Mouse (Mus musculus): Measurements from ENCODE around the gene Sin3a.

Gene Sin3a

DNA sequence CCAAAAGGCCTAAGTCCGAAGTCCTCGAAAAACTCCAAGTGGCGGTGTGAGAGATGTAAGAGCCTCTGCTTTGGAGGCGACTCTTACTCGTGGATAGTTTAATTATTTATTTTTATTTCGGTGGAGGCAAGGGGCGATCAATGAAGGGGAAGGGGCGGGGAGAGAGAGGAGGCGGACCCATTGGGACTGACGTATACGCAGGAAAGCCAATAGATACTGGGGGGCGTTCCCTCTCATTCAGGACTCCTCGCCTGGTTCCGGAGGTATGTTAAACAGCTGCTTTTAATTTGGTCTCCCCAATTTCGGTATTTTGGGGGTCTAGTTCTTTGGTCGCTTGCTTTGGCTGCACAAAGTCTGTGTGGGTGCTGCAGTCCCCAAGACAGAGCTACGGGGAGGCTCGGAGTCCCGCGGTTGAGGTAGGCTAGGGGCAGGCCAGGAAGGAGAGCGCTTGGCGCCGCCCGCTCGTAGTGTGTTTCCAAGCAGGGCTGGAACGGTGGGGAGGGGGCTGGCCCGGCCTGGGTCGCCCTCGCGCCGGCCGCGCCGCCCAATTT is at the start of gene Sin3a:
Gene Sin3a (plus strand): TSS at position 240 of the 551 bp plus-strand sequence.
- DNase-seq: peak; percentile 78

DNA sequence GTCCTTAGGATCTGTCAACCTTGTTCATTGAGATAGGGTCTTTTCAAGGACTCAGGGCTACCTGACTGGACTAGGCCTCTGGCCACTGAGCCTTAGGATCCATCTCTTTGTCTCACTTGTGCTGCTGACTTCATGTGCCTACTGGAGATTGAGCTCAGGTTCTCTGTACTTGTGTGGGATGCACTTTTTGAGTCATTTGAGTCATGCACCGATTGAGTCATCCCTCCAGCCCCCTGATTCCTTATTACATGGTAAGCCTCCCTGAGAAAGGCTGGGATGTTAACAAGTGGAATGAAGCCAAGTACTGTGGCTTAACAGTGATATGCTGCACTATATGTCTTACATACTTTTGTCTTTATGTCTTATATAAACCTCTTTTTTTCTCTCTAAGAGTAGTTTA is 40.1 kb upstream of the Sin3a start:
- no peak for DNase-seq

GRCm38 (mm10) chr9:57056237-57056636 is 15.6 kb upstream of the Sin3a start:
- peak; percentile 66 for DNase-seq

DNA sequence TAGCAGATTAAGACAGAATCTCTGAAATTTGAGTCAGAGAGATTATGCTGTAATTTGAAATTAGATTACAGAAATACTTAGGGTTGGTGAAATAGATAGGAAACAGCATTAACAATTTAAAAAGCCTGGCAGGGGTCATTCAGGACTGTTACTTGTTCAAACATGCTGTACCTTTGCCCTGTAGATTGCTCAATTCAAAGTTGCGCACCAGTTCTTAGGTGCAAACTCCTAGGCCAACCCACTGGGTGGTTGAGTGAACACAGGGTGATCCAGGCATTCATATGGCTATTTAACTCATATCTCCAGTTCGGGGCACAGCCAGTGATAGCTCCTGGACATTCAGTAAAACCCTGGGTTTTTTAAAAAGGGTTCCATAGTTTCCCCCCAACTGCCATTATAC is 7.7 kb upstream of the Sin3a start:
- DNase-seq: no peak

- no peak for DNase-seq
Observed at GRCm38 (mm10) chr9:57068266-57068665, 3.6 kb upstream of the Sin3a start.

DNA sequence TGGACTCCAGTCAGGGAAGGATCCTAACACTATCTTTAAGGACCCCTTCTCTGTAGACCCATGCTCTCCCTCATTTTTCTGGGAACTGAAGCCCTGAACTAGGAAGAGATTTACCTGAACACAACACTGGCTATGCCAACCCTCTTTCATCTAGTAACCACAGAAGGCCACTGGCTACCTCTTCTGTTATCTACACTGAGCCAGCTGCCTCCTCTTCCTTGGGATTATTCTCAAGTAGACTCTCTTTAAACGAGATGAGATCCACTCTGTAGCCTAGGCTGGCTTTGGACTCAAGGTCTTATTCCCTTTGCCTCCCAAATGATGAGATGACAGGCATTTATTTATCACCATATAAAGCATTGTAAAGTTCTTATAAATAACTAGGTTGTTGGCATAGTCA is 1.6 kb upstream of the Sin3a start:
- no peak for DNase-seq

DNA sequence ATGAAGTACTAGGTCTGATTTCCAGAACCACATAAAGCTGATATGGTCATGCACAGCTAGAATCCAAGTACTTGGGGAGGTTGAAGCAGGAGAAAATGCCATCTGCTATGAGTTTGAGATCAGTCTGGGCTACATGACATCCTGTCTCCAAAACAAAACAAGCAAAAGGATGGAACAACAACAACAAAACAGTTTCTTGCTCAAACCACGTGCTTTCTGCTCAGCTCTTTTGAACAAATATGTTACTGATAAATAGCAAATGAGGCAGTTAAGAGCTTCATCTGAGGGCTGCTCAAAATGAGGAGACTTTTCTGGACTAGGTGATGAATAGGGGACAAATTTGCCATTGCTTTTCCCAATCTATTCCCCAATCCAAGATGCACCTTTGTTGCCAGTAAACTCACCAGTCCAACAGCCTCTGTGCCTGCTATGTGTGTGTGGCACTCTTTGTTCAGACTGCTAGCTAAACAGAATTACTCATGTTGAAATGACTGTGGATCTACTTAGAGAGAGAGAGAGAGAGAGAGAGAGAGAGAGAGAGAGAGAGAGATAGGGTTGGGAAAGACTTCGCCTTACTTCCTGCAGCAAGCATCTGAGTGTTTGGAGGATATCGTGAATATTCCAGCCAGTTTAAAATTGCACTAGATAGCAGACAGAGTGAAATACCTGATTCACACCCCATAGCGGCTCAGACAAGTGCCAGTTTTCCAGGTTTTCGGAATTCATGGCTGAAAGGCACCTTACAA is 867 bp upstream of the Sin3a start:
- DNase-seq: no peak

DNA sequence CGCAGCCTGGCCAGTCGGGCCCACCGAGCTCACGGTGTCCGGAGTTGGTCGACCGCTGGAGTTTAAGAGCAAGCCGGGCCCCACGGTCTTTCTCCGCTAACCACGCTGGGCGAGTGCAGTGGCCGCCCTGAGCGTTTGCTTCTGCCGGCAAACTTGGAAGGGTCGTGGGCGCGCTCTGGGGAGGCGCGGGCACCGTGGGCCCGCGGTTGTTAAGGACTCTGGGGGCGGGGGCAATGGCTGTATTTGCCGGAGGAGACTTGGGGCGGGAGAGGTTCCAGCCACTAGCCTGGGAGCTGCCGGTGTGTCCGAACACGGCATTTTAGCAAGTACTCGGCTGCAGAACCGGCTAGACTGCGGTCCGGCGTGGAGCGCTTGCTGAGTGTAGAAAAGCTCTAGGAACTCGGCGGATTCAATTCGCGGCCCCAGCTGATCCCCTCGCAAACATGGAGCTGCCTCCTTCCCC is 717 bp downstream of the Sin3a start:
- no peak for DNase-seq

DNA sequence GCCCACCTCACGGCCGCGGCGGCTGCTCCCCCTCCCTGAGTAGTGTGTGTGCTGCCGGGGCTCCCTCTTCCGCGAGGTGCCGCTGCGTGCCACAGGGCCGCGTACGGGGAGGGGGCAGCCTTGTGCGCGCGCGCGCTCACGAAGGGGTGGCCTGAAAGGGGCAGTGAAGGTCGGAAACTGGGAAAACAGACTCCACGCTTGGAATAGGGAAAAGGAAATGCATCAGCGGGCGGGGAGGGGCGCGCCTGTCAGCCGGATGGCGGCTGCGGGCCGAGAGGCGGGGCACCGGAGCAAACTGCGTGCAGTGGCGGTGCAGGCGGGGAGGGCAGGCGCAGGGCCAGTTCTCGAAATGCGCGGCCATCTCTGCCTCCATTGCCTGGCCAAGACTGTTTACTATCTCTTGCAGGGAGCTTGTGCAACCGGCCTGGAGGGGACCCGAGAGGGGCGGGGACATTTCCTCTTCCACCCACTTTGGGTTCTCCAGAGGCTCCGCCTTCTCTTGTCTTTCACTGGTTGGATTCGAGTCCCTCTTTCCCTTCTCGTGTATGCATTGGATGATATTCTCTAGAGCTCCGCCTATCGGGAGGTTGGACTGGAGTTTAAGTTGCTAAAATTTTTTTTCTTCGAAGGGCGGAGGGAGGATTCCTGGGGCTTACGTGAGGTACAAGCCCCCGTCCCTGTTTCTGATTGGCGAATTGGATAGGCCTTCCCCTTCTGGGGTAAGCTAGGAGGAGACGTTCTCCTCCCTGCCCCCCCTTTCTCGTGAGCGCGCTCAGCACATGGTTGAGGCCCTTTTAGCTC is 1.3 kb downstream of the Sin3a start:
- DNase-seq: peak; percentile 92

DNA sequence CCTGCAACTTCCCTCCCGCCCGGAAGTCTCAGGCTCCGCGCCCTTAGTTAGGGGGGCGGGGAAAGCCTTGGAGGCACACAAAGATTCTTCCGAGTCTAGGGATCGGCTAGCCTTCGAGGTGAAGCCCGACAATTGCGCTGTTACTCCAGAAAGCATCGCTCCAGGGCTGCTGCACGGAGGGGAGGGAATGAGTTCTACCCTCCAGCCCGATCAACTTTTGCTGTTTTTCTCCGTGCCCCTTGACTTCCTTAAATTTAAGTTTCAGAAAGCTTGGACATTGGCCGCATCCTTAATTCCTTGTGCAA is 1.9 kb downstream of the Sin3a start:
- no peak for DNase-seq

DNA sequence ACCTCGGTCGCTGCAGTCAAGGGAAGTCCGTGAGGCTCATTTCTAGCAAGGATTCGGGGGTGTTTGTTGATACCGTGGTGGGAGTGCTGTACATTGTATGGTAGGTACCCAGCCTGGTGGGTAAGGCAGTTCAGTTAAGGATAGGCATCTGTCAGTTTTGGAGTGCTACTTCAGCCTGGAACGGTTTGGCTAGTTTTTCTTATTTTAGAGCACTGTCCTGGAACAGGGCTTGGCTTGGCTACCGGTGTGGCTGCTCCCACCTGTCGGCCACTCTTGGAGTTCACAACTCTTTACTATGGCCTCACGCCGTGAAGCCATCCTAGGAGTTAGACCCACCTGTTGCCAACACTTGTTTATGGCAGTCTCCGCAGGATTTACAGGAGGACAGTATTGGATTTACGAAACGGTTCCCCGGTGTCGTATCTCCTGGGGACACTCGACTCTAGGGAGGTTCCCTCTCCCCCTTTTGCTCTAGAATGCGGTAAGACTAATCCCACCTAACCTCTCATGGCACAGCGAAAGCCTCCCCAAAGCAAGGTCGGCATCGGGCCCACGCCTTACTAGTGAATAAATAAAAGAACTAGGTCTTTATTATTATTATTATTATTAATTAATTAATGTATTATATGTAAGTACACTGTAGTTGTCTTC is 2.5 kb downstream of the Sin3a start:
- peak; percentile 60 for DNase-seq

GRCm38 (mm10) chr9:57074822-57075603 is 3.2 kb downstream of the Sin3a start:
- DNase-seq: peak; percentile 73

DNA sequence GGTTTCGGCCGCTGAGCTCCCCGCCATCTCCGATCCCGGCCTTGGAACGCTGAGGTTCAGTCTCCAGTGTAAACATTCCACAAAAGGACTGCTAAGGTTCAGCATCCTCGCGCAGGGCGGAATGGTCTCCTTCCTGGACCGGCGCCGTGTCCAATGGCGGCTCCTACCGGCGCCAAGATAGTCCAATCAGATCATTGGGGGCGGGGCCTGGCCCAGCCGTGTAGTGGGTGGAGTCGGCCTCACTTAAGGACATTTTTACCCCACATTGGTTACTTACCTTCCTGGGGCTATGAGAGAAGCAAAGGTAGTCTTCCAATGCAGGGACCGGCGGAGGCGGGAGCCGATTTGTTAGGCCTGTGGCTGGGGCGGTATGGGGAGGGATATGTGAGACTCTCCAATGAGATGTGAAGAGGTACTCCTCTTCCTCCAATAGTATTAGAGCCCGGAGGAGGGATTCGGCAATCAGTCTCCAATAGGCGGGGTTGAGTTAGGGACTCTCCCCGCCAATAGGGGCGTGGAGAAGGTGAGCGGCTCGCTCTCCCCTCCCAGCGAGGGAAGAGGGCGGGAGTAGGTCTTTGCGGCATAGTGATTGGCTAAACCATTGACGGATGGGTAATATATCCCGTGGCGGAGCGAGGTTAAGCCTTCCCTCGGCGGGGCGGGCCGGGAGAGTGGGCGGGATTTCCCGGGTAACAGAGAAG is 4.0 kb downstream of the Sin3a start:
- DNase-seq: peak; percentile 97

DNA sequence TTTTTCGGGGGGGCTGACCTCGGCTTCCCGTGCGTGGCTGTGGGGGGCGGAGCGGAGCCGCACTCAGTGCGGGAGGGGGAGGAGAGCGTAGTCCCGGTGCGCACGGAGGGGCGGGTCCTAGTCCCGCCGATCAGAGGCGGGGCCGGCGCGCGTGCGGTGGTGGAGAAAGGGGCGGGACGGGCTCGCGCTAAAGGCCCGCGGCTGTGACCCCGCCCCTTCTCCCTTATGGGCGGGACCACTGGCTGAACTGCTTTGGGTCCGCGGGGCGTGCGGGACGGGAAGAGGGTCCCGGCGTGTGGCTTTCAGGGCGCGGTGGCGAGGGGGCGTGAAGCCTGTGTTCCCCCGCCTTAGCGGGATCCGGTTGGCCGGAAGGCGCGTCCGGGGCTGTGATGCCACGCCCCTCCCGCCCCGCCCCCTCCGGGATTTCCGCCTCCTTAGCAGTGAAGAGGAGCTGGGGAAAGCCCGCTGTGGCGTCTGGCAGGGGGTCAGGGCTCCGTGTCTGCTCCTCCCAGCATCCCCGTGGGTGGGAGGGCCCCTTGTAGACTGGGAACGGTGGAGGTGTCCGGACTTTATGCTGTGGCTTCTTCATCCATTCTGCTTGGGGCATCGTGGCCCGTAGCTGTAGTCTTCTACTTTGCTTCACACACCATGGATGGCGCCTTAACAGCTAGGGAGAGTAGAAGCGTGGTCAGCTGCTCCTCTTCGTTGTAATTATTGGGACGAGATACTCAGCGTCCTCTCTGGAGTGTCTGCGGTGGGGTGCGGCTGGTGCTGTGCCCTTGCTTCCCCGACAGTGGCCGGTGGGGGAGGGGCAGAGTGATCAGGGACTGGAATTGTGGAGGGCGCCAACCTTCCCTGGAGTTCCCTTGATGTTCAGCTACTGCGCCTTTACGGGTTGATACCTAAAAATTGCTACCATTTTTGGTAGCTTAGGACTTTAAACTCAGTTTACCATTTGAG is 5.1 kb downstream of the Sin3a start:
- peak; percentile 91 for DNase-seq

GRCm38 (mm10) chr9:57082236-57082635 is 10.4 kb downstream of the Sin3a start:
- DNase-seq: no peak

DNA sequence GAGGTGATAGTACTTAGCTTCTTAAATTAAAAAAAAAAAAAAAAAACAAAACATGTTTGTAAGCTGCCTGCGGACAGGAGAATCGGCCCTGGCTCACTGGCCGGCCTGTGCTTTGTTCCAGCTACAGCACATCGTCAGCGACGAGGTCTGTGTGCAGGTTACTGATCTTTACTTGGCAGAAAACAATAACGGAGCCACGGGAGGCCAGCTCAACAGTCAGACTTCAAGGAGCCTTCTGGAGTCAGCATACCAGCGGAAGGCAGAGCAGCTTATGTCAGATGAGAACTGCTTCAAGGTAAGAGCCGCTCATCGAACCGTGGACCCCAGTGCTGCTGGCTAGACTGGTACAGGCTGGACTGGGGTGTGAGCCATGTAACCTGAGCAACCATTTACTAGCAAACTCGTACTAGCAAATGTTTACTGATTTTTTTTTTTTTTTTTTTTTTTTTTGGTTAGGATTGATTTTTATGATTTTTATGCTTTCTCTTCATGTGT is 45.5 kb downstream of the Sin3a start:
- DNase-seq: no peak

DNA sequence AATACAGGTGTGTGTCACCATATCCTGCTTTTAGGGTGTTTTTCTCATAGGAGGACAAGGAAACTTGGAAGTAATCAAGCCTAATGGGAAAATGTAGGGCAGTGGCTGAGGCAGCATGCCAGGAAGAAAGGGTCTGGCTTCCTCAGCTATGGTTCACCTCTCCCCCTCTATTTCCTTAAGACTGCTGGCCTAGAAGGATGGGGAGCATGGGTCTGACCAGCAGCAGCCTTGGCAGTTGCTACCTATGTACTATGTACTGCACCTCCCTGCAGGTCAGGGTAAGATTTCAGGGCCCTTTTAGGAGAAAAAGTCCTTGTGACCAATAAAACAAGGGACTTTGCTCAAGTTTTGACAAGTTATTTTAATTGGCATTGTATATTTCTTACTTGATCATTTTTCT is 57.8 kb downstream of the Sin3a start:
- no peak for DNase-seq

- DNase-seq: peak; percentile 98
Observed at GRCm38 (mm10) chr9:57130577-57131433, 59.0 kb downstream of the Sin3a start, which contains the start of gene Man2c1. Gene Man2c1, plus strand, starts transcription at chr9:57130690.

DNA sequence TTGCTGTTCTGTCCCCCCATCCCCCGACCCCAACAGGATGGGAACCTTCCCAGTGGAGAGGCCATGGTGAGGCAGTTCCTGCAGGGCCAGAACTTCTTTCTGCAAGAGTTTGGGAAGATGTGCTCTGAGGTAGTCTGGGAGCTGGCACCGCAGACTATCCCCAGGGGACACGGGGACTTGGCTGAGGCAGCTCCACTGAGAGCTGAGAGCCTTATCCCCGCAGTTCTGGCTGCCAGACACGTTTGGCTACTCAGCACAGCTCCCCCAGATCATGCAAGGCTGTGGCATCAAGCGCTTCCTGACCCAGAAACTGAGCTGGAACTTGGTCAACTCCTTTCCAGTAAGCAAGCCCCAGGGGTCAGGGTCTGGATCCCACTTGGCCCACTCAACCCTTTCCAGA is 65.4 kb downstream of the Sin3a start:
- no peak for DNase-seq

DNA sequence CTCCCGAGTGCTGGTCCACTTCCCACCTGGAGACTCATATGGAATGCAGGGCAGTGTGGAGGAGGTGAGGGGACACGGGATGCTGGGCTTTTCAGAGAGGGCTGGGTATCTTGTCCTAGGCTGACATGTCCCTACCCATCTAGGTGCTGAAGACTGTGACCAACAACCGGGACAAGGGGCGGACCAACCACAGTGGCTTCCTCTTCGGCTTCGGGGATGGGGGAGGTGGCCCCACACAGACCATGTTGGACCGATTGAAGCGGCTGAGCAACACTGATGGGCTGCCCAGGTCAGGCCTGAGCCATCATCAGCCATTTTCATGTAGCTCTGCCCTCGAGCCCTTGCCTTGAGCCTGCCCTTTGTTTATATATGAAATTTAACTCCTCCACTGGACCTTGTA is 65.9 kb downstream of the Sin3a start:
- DNase-seq: no peak

All from thymus, postnatal 4 days (tissue).